Mouse (Mus musculus): ENCODE results near the gene Eif2b3.

Eif2b3 gene

DNA sequence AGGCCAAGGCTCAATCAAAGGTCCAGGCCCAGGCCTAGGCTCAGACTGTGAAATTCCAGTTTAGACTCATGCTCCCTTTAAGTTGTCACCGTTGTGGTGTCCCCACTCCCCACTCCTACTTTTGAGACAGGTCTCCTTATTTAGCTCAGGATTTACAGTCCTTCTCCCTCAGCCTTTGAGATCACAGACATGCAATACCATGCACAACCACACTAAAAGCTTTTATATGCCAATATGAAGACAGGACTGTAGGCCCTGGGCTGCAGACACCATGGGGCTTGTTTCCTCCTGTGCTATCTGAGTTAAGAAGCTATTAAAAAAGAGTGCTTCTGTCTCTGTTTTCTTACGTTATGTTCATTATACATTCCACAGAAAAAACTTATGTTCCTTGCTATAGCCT is 1.5 kb upstream of the Eif2b3 start:
- DNase-seq (ENCODE audit: low read depth), result no peak

DNA sequence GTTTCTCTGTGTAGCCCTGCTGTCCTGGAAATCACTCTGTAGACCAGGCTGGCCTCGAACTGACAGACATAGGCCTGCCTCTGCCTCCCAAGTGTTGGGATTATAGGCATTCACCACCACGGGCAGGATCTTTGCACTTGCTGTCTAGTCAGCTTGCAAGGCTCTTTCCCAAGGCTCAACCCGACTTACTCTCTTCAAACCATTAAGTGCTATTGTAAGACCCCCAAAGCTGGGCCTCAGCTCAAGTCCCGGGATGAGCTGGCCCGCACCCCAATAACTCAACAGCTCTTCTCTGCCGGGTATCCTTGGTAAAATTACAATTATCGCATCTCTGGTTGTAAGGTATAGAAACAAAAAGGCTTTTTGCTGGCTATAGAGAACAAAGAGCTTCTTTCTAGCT is 875 bp upstream of the Eif2b3 start:
- no peak for DNase-seq (ENCODE audit: low read depth)

DNA sequence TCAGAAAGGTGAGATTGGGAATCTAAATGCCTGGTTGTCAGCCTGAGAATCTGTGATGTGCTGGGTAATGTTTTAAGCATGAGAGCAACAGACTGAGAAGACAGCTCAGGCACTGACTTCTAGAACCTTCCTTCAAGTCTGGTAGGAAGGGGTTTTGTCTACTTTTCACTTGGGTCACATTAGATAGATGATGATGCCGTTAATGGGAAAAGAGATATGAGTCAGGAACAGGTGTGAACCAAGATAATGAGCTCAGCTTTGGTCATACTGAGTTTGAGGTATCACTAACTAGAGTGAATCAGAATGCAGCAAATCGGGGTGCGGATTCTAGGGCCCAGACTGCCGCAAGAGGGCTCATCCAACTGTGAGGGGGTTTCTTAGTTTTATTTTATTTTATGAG is 4.3 kb downstream of the Eif2b3 start:
- DNase-seq (ENCODE audit: low read depth), result no peak

DNA sequence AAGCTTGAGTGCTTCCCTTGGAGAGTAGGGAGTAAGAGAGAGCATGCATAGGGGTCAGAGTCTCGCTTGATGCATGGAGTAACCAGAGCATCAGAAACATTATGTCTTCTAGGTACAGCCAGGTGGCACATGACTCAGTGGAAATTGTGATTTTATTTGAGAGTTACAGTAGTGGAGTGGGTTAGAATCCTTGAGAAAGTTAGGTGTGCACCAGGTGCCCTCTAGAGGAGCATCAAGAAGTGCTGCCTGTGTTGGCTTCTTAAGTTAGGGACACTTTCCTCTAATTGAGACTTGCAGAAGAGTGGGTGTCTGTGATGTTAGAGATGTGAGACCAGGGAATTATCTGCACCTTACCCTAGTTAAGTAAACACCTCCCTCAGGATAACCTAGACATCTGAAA is 11.9 kb downstream of the Eif2b3 start:
- no peak for DNase-seq (ENCODE audit: low read depth)

DNA sequence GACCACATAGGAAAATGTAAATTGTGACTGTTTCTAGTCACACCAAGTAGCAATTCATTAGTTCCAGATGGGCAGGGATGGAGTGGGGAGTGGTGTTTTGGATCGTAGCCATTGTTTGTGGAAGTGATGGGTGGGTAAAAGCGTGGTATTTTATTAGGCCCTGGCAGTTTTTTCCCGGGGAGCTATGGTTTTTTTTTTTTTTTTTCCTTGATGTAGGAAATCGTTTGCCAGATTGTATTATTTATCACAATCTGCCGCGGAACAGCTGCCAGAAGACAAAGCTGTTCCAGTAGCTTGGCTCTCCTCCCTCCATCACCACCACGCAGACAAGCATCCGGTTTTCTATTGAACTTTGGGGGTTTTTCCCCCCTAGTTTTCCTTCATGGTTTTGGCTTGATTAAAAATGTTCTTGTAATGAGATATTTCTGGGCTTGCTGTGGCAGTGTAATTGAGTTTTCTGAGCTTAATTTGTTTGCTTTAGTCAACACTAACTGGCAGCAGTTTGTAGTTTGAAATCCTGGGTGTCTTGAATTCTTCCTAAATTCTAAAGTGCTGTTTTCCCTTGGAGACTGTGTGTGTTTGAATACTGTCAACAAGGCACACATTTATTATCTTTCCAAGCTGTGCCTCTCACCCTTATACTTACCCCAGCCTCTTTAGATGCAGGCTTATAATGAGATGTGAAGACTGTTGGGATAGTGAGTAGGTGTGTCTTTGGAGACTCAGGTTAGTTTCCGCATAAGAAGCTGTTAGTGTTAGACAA is 20.9 kb downstream of the Eif2b3 start:
- DNase-seq (ENCODE audit: low read depth), result no peak

DNA sequence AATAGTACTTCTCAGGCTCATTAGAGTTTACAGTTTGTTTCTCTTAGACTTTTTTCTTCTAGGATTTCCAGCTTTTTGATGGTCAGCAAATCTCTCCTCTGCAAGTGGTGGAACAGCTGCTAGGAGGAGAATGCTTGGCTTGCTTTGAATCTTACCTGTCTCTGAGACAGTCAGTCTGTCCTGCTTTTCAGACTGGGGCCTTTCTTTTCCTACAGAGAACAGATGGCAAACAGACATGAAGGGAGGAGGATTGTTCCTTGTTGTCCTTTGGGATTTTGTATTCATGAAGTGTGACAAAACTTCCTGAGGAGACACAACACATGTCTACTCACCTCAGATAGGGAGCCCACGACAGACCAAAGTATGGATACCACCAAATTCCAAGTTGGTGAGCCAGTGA is 21.6 kb downstream of the Eif2b3 start:
- DNase-seq (ENCODE audit: low read depth), result no peak

DNA sequence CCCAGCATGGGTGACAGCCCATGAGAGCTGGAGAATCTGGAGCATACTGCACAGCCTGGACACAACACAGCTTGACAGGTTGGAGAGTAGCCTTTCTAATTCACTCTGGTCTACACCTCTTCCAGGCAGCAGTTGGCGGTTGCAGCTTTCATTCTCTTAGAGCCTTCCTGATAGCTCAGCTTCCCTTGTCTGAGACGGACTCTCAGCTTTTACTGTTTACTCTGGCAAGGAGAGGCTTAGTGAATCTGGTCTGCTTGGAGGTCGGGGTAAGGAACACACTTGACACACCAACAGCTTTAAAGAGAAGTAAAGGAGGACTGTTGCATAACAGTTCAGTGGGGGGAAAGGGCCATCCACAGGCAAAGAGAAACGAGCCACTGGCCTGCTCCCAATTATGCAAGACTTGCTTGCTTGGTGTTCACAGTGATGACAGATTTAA is 22.1 kb downstream of the Eif2b3 start:
- DNase-seq (ENCODE audit: low read depth), result no peak

DNA sequence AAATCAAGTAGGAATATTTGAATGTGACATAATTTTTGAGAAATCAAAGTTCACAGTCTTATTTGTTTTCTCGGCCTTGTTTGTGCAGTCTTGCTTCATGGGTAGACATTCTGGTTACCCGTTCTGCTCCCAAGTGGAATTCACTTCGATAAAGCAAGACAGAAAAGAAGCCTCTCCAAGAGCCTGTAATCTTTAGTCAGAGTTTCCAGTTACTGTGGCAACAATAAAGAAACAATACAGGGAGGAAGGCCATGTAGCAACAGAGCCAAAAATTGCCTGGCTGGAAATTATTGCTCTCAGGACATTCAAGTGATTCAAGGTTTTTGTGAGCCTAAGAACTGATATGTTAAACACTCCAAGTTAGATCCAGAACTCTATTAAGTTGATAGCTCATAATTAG is 29.6 kb downstream of the Eif2b3 start:
- no peak for DNase-seq (ENCODE audit: low read depth)

DNA sequence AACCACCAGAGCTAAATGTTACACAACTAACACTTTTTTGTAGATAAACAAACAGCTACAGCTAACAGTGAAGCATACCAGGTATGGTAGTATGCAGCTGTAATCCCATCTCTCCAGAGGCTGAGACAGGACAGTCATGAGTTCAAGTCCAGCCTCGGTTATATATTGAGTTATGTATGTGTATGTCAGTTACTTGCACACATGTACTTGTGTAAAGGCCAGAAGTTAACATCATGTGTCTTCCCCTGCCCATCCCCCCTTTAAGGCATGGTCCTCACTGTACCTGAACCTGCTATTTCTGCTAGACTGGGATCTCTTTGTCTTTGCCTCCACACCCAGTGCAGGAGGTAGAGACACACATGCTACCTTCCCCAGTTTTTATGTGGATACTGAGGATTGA is 30.3 kb downstream of the Eif2b3 start:
- DNase-seq (ENCODE audit: low read depth), result no peak

DNA sequence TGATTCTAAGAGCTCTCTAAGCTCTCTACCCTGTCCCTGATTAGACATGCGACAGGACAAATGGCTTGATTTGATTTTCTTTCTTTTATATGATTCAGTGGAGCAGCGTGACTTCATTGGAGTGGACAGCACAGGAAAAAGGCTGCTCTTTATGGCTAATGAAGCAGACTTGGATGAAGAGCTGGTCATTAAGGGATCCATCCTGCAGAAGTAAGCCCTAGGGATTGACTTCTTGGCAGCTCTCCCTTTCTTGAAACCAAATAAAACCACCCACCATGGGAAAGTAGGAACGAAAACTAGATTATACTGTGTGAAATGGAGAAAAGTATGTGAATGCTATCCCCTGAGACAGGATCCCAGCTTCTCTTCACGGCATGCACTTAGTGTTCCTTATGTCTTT is 33.4 kb downstream of the Eif2b3 start:
- DNase-seq (ENCODE audit: low read depth), result no peak

DNA sequence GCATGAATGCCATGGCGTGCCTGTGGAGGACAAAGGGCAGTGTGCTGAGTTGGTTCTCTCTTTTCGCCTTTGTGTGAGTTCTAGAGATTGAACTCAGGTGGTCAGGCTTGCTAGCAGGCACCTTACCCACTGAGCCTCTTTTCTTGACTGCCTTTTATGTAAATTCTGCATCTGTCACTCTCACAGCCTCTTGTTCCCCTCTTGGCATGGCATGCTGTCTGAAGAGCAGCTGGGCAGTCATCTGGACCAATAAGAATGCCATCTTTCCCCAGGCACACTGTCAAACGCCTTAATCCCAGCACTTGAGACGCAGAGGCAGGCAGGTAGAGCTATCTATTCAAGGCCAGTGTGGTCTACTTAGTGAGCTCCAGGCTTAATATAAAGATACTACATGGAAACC is 34.8 kb downstream of the Eif2b3 start:
- DNase-seq (ENCODE audit: low read depth), result no peak

DNA sequence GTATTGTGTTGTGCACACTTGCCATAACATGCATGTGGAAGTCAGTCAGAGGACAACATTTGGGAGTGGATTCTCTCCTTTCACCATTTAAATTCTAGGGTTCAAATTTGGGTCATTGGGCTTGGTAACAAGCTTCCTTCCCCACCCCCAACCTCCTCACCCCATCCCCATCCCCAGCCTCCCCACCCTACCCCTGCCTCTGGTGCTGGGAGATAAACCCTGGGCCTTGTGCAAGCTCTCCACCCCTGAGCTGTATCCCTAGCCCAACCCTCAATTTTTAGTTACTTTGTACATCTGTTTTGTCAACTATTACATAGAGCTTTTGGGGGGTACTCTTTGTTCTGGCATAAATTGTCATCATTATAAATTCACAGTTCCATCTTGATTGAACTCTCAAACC is 36.9 kb downstream of the Eif2b3 start:
- DNase-seq (ENCODE audit: low read depth), result no peak

DNA sequence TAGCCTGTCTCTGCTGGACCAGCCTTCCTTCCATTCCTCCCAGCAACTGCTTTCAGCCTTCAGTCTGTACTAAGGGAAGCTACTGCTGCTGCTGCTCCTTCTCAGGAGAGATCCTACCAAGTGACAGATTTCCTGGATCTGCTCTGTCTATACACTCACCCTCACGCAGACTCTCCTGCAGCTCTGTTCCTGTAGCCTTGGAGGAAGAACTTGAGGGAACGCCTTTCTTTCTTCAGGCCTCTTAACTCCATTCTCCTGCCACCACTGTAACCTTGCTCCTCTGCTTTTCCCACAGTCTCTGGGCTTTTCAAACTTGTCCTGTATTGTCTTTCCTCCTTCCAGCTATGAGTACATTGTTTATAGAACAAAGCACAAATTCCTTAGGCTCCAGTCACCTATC is 37.3 kb downstream of the Eif2b3 start:
- no peak for DNase-seq (ENCODE audit: low read depth)

DNA sequence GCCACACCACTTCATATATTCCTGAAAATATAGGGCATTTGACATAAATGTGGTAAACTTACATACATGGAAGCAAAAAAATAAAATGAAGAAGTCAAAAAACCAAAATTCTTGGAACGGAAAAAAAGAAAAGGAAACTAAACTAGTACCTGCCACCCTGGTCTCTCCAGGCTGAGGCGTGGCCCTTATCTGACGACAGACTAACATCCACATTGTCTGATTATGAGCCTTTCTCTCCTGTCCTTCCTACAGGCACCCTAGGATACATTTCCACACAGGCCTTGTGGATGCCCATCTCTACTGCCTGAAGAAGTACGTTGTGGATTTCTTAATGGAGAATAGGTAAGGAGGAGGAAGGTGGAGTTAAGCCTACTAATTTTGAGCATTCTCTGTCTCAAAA is 39.3 kb downstream of the Eif2b3 start:
- DNase-seq (ENCODE audit: low read depth), result no peak

DNA sequence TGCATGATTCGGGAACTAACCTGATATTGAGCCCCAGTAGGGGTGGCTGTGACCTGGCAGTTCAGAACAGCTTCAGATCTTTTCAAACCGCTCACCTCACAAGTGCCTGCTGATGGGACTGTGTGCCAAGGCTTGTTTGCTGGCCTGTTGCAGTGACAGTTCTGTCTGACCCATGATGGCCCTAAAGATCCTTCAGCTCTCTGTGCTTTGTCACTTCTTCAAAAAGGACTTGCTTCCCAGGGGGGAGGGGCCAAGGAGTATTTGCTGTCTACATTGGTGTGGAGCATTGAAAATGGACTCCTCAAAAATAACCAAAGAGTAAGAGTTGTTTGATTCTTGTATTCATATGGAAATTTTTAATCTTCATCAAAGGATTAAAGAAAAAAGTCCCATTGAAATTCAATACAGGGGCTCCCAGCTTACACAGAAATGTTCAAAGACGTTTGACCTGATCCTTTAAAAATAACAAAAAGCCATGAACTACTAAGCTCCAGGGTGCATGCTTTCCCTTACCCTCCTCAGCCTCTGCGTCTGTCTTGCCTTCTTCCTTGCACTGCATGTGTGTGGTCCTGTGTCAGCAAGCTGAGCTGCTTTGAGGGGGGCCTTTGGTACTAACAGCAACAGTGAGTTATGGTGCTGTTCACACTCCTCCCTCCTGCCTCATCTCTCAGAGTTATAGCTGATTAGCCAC is 43.6 kb downstream of the Eif2b3 start:
- no peak for DNase-seq (ENCODE audit: low read depth)

DNA sequence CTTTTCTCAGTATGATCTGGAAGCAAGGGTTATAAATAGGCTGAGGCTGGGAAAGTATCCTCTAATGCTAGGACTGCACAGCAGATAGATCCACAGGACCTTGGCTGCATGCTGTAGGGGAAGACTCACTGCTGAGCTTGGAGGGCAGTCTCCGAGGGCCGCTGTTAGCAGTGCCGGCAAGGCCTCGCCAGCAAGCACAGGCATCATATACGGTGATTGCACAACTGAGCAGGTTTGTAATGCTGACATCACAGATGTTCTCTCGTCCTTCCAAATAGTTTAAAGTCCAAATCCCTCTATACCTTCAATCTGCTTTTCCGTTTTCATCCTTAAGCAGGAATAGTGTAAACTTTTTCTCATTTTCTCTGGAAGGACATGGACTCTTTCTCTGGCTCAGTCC is 48.8 kb downstream of the Eif2b3 start:
- DNase-seq (ENCODE audit: low read depth), result no peak

DNA sequence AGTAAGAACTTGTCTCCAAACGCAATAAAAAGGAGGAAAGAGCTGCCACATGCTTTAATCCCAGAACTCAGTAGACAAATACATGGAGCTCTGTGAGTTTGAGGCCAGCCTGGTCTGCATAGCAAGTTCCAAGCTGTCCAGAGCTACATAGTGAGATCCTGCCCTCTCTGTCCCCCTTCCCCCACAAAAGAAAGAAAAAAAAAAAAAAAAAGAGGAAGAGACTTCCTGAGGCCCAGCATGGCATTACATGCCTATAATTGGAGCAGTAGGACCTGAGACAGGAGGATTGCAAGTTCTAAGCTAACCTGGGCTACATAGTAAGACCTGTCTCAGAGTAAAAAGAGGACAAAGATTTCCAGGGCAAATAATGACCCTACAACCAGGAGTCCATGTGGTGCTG is 50.4 kb downstream of the Eif2b3 start:
- DNase-seq (ENCODE audit: low read depth), result no peak

DNA sequence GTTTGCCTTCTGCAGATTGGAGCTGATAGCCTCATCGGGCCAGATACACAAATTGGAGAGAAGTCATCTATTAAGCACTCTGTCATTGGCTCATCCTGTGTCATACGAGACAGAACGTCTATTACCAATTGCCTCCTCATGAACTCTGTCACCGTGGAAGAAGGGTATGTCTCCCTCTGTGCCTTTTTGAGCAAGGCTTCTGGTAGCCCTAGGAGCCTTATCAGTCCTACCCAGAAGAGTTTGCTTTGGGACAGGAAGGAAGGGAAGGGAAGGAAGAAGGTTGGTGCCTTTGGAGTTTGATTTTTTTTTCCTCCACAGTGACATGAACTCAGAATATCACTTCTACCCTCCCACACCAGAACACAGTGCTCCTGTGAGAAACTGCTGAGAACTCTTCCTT is 51.4 kb downstream of the Eif2b3 start:
- no peak for DNase-seq (ENCODE audit: low read depth)

DNA sequence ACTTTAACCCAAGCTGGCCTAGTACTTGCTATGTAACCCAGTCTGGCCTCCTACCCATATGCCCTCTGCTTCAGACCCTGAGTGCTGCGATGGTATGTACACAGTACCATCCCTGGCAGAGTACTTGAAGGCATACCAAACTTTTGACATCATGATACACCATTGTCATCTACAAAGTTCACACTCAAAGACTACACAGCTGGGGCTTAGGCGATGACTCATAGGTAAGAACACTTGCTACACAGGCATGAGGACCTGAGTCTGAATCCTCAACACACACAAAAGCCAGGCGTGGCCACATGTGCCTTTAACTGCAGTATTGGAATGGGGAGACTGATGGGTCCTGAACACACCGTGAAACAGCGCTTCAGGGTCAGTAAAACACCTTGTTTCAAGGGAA is 52.0 kb downstream of the Eif2b3 start:
- no peak for DNase-seq (ENCODE audit: low read depth)

DNA sequence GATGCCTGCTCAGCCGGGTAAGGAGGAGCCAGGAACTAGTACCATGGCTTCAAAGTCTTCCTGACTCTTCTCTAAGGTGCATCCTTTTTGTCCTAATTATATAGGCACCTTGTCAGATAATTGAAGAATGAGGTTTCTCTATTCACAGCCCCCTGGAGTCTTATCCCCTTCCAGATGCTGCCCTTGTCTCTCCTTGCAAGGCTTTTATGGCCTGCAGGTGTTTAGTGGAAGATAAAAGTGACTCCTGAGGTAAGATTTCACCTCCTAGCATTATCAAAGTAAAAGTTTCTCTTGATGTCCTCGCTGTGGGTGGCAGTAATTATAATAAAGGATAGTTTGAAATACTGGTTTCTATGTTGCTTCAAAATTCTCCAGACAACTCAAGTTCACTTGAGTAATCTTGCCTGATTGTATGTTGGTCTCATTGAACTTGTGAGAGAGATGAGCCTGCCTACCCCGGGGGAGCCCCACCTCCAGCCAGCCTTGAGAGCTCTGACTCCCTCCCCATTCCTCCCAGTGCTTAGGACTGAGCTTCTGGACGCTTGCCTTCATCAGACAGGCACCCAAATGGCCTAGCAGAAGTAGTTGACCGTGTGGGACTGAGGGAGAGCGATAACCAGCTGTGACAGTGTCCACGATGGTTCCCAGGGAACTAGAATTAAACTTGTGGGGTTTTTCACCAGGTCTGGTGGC is 68.9 kb downstream of the Eif2b3 start:
- no peak for DNase-seq (ENCODE audit: low read depth)

DNA sequence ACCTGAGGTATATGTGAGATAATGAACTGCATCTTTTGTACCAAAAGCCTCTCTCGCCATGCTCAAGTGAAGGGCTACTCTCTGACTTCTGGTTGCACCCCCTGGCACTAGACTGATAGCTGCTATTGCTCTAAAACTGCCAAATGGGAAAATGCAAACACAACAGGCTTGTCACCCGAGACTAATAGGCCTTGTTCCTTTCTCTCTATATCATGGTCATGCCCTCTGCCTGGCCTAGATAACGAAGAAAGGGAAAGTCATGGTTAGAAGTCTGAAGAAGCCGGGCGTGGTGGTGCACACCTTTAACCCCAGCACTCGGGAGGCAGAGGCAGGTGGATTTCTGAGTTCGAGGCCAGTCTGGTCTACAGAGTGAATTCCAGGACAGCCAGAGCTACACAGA is 71.4 kb downstream of the Eif2b3 start:
- no peak for DNase-seq (ENCODE audit: low read depth)

DNA sequence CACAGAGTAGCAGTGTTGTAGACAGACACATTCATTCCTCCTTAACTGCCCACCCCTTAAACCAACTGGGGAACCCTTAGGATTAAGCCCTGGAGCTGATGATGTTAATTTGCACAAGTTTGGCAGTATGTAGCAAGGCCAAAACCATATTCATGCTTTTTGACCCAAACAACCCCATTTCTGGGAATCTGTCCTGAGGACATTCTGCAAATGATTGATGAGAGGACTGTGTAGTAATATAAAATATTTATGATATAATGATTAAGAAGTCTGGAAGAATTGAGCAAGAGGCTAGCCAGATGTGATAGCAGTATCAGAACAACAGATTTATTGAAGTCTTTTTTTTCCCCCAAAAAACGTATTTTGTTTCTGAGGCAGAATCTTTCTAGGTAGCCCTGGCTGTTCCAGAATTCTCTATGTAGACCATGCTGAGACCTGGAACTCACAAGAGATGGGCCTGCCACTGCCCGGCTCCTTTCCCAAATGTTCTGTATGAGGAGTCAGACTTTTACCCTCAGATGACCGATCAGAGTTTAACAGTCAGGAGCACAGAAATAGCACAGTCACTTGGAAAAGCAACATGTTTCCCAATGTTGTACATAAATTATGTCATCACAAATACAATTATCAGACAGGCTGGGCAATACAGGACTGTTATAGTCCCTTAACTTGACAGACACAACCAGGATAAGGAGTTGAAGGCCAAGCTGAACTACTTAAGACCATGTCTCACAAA is 75.6 kb downstream of the Eif2b3 start:
- DNase-seq (ENCODE audit: low read depth), result no peak
